Mouse (Mus musculus) CH12.LX (cell line): Measurements from ENCODE around the gene Mt3.

Experiments used
- CTCF ChIP-seq, 2 experiments: IDR thresholded peaks in 1 of 2; conservative IDR thresholded peaks in 1 of 2; 2 replicates each; pipeline ENCODE4 v1.5.1; 2011 to 2012; ENCODE audit warnings: low read depth in 2 of 2, low read length in 2 of 2, improper control_type of control experiment in 1 of 2, inconsistent platforms in 1 of 2, mild to moderate bottlenecking in 1 of 2, moderate library complexity in 1 of 2
- MYC ChIP-seq: IDR thresholded peaks from 2 replicates; pipeline ENCODE4 v1.6.1; 2011; ENCODE audit warnings: low read depth, mild to moderate bottlenecking, improper control_type of control experiment, low read length
- POLR2A ChIP-seq: IDR thresholded peaks from 2 replicates; pipeline ENCODE4 v1.6.1; 2011; ENCODE audit warnings: low read depth, mild to moderate bottlenecking, improper control_type of control experiment, low read length
- POLR2AphosphoS2 ChIP-seq: IDR thresholded peaks from 2 replicates; pipeline ENCODE4 v1.6.1; 2011; ENCODE audit warnings: low read depth, low read length, improper control_type of control experiment

GRCm38 (mm10) chr8:94136192-94136591 is 16.2 kb upstream of the Mt3 start:
- no peak for TF ChIP-seq CTCF (conservative IDR thresholded peaks at IDR 0.05 in 1 of 2, IDR thresholded peaks at IDR 0.05 in 1 of 2; ENCODE audit: low read depth in 2 of 2, low read length in 2 of 2)
- no peak for TF ChIP-seq POLR2A
- no peak for TF ChIP-seq POLR2AphosphoS2
- TF ChIP-seq MYC: no peak
